Mouse (Mus musculus) layer of hippocampus, adult 2 months (tissue): ENCODE measurements around the gene Carmil1. TPM values are rescaled to one million over a fixed set of nuclear protein-coding genes. Genes with fewer than 3 reads are reported as not detected.
A peak's percentile ranks its signal among the peaks of the same experiment; 100 is the strongest.

Experiments
- DNase-seq, 2 experiments: peaks; one replicate each; pipeline ENCODE4 v3.0.0; 2022; ENCODE audit warnings: low spot score in 2 of 2
- H3K27ac ChIP-seq: fragments of 200-600 bp; 2 replicates; pipeline ENCODE4 v1.8.1; 2022
- H3K4me3 ChIP-seq: fragments of 200-600 bp; 2 replicates; pipeline ENCODE4 v1.8.1; 2022; ENCODE audit warnings: mild to moderate bottlenecking
- CTCF ChIP-seq: fragments of 200-600 bp; conservative IDR thresholded peaks from 2 replicates; pipeline ENCODE4 v1.8.1; 2022; ENCODE audit warnings: antibody characterized with exemption, mild to moderate bottlenecking, moderate library complexity
- total RNA-seq, 2 experiments: library from RNA; stranded (reverse); gene quantifications; 2 replicates each; pipeline ENCODE4 v1.2.3; 2021

Gene Carmil1
- total RNA-seq, 2 experiments from 2014 or later, result 37.0 to 47.9 TPM

- peak overlapping the region; percentile 80; the same call in 1 of the 2 replicates for H3K27ac ChIP-seq
- DNase-seq, result no peak
These were observed 232.0 kb downstream of the Carmil1 start for GRCm38 (mm10) chr13:24048611-24049010.

GRCm38 (mm10) chr13:24045271-24045670, 235.3 kb downstream of the Carmil1 start:
- DNase-seq, result no peak
- no peak for TF ChIP-seq CTCF
- H3K4me3 ChIP-seq, result no peak overlapping the region
- no peak overlapping the region for H3K27ac ChIP-seq

More at GRCm38 (mm10) chr13:24048611-24049010, 232.0 kb downstream of the Carmil1 start:
- no peak overlapping the region for H3K4me3 ChIP-seq
- no peak for TF ChIP-seq CTCF

GRCm38 (mm10) chr13:24040221-24040620, 240.4 kb downstream of the Carmil1 start:
- no peak for TF ChIP-seq CTCF
- DNase-seq, result no peak
- Histone ChIP-seq H3K27ac (no peak overlapping the region), H3K4me3 (no peak overlapping the region)

GRCm38 (mm10) chr13:24037502-24037901, 243.1 kb downstream of the Carmil1 start:
- Histone ChIP-seq H3K4me3 (no peak overlapping the region), H3K27ac (no peak overlapping the region)
- peak in 1 of 2 experiments; percentile 15 for DNase-seq
- no peak for TF ChIP-seq CTCF

GRCm38 (mm10) chr13:24036150-24036549, 244.4 kb downstream of the Carmil1 start:
- H3K4me3 ChIP-seq, result no peak overlapping the region
- TF ChIP-seq CTCF, result no peak
- DNase-seq, result no peak
- H3K27ac ChIP-seq, result no peak overlapping the region

- peak; percentile 26 to 35 for DNase-seq
- peak; percentile 81 for TF ChIP-seq CTCF
- H3K27ac ChIP-seq, result no peak overlapping the region
- no peak overlapping the region for H3K4me3 ChIP-seq
These were observed 253.1 kb downstream of the Carmil1 start for GRCm38 (mm10) chr13:24027191-24028170.

GRCm38 (mm10) chr13:24018515-24018914, 262.1 kb downstream of the Carmil1 start:
- no peak for DNase-seq
- Histone ChIP-seq H3K4me3 (no peak overlapping the region), H3K27ac (no peak overlapping the region)
- TF ChIP-seq CTCF, result no peak

- Histone ChIP-seq H3K27ac (no peak overlapping the region), H3K4me3 (no peak overlapping the region)
- TF ChIP-seq CTCF, result no peak
- no peak for DNase-seq
These were observed 275.1 kb downstream of the Carmil1 start for GRCm38 (mm10) chr13:24005528-24005927.

GRCm38 (mm10) chr13:24001797-24002196, 278.8 kb downstream of the Carmil1 start:
- no peak overlapping the region for H3K27ac ChIP-seq
- no peak overlapping the region for H3K4me3 ChIP-seq
- no peak for DNase-seq
- TF ChIP-seq CTCF, result no peak

- no peak for TF ChIP-seq CTCF
- H3K27ac ChIP-seq, result no peak overlapping the region
- no peak for DNase-seq
- H3K4me3 ChIP-seq, result no peak overlapping the region
These were observed 279.5 kb downstream of the Carmil1 start for GRCm38 (mm10) chr13:24001081-24001480.

- TF ChIP-seq CTCF, result no peak
- no peak overlapping the region for H3K4me3 ChIP-seq
- no peak for DNase-seq
- H3K27ac ChIP-seq, result no peak overlapping the region
These were observed 281.8 kb downstream of the Carmil1 start for GRCm38 (mm10) chr13:23998826-23999225.

GRCm38 (mm10) chr13:23994756-23995155, 285.8 kb downstream of the Carmil1 start:
- H3K4me3 ChIP-seq, result no peak overlapping the region
- no peak overlapping the region for H3K27ac ChIP-seq
- DNase-seq, result no peak
- TF ChIP-seq CTCF, result no peak

GRCm38 (mm10) chr13:23994024-23994423, 286.6 kb downstream of the Carmil1 start:
- H3K4me3 ChIP-seq, result no peak overlapping the region
- DNase-seq, result no peak
- H3K27ac ChIP-seq, result no peak overlapping the region
- no peak for TF ChIP-seq CTCF

- H3K27ac ChIP-seq, result no peak within 1 kb of the TSS
- peak within 1 kb of the TSS; percentile 27; the same call in 1 of the 2 replicates for H3K4me3 ChIP-seq
- DNase-seq, result peak in 1 of 2 experiments; percentile 16
- TF ChIP-seq CTCF, result no peak
These were observed 289.7 kb downstream of the Carmil1 start, which contains the start of gene Scgn for GRCm38 (mm10) chr13:23990928-23991327. Gene Scgn (minus strand): TSS chr13:23991214.
